Mouse (Mus musculus): ENCODE results near the gene Eef1a2. TPM values are rescaled to one million over a fixed set of nuclear protein-coding genes. Genes with fewer than 3 reads are reported as not detected.
A peak's percentile ranks its signal among the peaks of the same experiment; 100 is the strongest.

The Eef1a2 gene
- polyA plus RNA-seq, 1 experiment from 2014 or later, result 0.36 TPM

DNA sequence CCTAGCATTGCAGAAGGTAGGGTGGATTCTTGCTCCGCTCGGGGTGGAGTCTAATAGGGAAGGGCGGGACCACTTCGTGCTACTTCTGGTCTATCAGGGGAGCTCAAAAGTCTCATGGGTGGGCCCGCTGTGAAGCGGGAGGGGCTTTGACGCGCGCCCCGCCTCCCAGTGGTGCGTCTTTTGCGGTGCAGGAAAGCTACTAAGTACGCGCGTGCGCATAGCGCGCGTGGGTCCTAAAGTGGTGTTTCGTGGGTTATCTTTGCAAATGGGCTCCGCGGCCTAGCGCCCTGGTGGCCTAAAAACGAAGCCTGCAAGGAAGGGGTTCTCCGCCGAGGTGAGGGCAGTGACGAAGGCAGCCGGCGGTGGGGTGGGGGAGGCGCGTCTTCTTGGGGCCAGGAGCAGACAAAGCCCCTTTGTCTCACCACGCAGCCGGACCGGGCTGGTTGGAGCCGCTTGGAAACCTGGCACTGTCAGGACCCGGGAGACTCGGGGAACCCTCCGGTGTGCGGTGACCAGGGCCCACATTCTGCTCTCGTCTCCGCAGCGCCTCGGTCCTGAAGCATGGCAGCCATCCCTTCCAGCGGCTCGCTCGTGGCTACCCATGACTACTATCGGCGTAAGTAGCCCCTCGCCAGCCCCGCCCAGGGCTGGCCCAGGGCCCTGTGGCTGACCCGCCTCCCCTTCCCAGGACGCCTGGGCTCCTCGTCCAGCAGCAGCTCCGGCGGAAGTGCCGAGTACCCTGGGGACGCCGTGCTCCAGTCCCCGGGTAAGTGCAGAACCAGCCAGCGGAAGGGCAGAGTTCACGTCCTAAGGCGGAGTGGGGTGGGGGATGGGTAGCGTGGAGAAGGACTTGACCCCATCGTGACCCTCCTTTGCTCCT, 30.5 kb upstream of the Eef1a2 start, which contains the start of gene Ppdpf:
TSS of gene Ppdpf (plus strand) at position 127 of the 880 bp plus-strand sequence.
- peak; percentile 97 for ATAC-seq (ENCODE audit: insufficient read depth, low FRiP score, low read depth)
- H3K4me2 ChIP-seq, result peak within 1 kb of the TSS; percentile 92
- H3K27me3 ChIP-seq (replicated peaks), result no peaks in the 10 kb centered on the region
- peak within 1 kb of the TSS; percentile 66 for H3K9ac ChIP-seq
- peak within 1 kb of the TSS; percentile 95 for H3K27ac ChIP-seq
- under 1% methylated on average over 64 of the region's 64 CpGs for WGBS
- H3K36me3 ChIP-seq, result no peaks in the 10 kb centered on the region
- peaks cover 11% of the 10 kb centered on the region for H3K4me1 ChIP-seq
- H3K4me3 ChIP-seq (replicated peaks), result peak within 1 kb of the TSS; percentile 75
- no peaks in the 10 kb centered on the region for H3K9me3 ChIP-seq

DNA sequence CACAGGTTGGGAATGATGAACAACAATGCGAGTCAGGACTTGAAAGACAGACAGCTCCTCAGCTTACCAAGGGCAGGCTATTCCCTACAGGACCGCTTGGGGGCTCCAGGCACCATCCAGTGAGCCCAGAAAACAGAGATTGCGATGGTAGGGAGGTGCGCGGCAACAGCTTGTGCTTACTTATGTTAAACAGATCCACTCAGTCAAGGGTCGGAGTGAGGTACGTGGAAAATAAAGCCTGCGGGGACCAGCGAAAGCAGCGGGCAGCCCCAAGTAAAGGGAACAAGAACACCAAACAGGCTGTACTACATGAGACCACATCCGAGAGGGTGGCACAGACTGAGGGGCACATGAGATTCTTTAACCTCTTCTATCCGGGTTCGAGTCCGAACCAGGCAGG, 29.8 kb upstream of the Eef1a2 start:
- Histone ChIP-seq H3K4me3 (replicated peaks) (peak overlapping the region; percentile 75), H3K9ac (peak overlapping the region; percentile 30; the same call in 1 of the 2 replicates), H3K27me3 (replicated peaks) (no peaks in the 10 kb centered on the region), H3K27ac (peak overlapping the region; percentile 95), H3K4me1 (peaks cover 11% of the 10 kb centered on the region), H3K4me2 (peak overlapping the region; percentile 92), H3K9me3 (no peaks in the 10 kb centered on the region), H3K36me3 (no peaks in the 10 kb centered on the region)
- ATAC-seq (ENCODE audit: insufficient read depth, low FRiP score, low read depth), result peak; percentile 75
- WGBS, result under 1% methylated on average over 14 of the region's 14 CpGs

DNA sequence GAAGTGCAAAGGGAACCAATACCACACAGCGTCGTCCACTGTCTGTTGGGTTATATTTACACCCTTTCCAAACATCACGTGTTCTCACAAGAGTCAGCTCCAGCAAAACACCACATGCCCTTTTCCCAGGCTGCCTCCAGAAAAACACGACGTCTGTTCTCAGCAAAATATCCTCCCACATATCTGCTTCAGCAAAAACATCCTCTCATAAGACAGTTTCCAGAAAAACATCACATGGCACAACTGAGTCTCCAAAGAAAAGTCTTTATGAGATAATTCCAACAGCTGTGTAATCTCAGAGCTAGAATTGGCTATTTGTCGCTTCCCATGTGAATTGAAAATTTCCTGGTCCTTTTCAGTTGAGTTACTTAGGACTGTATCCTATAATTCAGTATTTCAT, 24.1 kb upstream of the Eef1a2 start:
- Histone ChIP-seq H3K27ac (no peak overlapping the region), H3K9ac (no peak overlapping the region), H3K27me3 (replicated peaks) (no peaks in the 10 kb centered on the region), H3K9me3 (no peaks in the 10 kb centered on the region), H3K4me2 (no peak overlapping the region), H3K4me3 (replicated peaks) (no peak overlapping the region), H3K4me1 (no peaks in the 10 kb centered on the region), H3K36me3 (no peaks in the 10 kb centered on the region)
- ATAC-seq (ENCODE audit: insufficient read depth, low FRiP score, low read depth), result no peak
- 71% methylated on average over 6 of the region's 6 CpGs for WGBS

DNA sequence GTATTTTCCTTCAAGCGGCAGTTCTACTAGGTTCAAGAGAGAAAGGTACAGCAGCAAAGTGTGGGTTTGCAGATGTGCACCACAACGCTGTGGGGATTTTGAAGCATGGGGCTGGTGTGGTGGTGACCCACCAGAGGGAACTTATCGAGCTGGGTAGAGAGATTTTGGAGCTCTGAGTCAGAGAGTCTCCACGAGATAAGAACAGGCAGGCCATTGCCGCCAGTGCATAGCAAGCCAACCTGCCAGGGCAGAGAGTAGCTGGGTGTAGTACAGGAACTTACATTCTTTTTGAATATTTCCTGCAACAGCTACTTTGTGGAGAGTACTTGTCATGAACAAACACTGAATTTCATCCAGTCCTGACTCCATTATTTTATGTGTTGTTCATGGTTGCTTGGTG, 21.7 kb upstream of the Eef1a2 start:
- Histone ChIP-seq H3K27me3 (replicated peaks) (no peaks in the 10 kb centered on the region), H3K9me3 (no peaks in the 10 kb centered on the region), H3K4me2 (no peak overlapping the region), H3K9ac (no peak overlapping the region), H3K4me3 (replicated peaks) (no peak overlapping the region), H3K36me3 (no peaks in the 10 kb centered on the region), H3K4me1 (no peaks in the 10 kb centered on the region), H3K27ac (no peak overlapping the region)
- ATAC-seq (ENCODE audit: insufficient read depth, low FRiP score, low read depth), result no peak
- 78% methylated on average over 5 of the region's 5 CpGs for WGBS

DNA sequence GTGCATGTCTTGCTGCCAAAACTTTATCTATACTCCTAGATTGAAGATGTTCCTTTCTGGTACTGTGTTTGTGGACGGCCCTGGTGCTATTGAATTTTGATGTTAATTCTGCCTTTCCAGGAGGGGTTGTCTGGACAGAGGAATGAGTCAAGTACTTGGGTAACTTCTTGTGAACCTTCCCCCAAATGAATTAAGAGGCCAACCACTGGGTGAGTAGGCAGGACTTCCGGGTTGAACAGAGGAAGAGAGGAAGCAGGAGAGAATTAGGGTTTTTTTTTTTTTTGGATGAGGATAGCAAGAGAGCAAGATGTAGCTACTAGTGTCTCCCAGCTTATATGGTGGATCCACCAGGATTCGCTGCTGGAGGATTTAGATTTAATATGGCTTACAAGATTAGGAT, 21.2 kb upstream of the Eef1a2 start:
- H3K4me1 ChIP-seq, result no peaks in the 10 kb centered on the region
- no peaks in the 10 kb centered on the region for H3K36me3 ChIP-seq
- 74% methylated on average over 3 of the region's 3 CpGs for WGBS
- ATAC-seq (ENCODE audit: insufficient read depth, low FRiP score, low read depth), result no peak
- no peak overlapping the region for H3K9ac ChIP-seq
- H3K27me3 ChIP-seq (replicated peaks), result no peaks in the 10 kb centered on the region
- H3K4me3 ChIP-seq (replicated peaks), result no peak overlapping the region
- H3K27ac ChIP-seq, result no peak overlapping the region
- H3K4me2 ChIP-seq, result no peak overlapping the region
- no peaks in the 10 kb centered on the region for H3K9me3 ChIP-seq

DNA sequence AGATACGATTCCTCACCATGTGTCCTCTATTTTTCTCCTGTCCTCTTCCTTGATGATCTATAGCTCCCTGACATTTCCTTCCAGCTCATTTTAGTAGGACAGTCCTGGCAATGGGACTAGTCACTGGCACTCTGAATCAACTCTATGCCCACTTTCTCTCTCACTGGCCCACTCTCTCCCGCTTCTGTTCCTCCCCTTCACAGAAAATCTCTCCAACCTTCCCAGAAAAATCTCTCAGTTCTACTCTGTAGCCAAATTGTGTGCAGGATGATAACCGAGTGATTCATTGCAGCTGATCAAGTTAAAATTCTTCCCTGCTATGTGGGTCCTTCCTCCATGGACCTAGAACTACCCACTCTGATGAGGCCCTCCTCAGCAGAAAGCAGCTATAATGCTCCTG, 17.8 kb upstream of the Eef1a2 start:
- 81% methylated on average over 3 of the region's 3 CpGs for WGBS

DNA sequence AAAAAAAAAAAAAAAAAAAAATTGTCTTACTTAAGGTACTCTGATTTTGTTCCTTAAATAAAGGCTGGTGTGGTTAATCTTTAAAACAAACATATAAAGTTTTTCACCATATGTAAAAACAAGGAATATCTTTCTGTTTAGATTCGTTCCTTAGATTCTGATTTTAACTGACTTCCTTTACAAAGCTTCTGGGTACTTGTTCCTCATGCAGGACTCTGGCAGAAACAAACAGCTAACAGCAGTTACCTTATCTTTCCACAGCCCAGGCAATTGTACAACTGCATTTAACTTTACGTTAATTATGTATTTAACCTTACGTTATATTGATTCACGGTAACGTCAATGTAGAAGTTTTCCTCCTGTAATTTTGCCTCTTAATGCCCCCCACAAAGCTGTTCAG, 9.7 kb upstream of the Eef1a2 start:
- no peaks in the 10 kb centered on the region for H3K4me1 ChIP-seq
- 69% methylated on average over 5 of the region's 5 CpGs for WGBS
- no peaks in the 10 kb centered on the region for H3K36me3 ChIP-seq
- H3K9me3 ChIP-seq, result no peaks in the 10 kb centered on the region
- no peak overlapping the region for H3K4me3 ChIP-seq (replicated peaks)
- ATAC-seq (ENCODE audit: insufficient read depth, low FRiP score, low read depth), result no peak
- no peak overlapping the region for H3K9ac ChIP-seq
- no peak overlapping the region for H3K4me2 ChIP-seq
- no peaks in the 10 kb centered on the region for H3K27me3 ChIP-seq (replicated peaks)
- no peak overlapping the region for H3K27ac ChIP-seq

More for the DNA sequence above, 17.8 kb upstream of the Eef1a2 start:
- H3K4me3 ChIP-seq (replicated peaks), result no peak overlapping the region
- no peaks in the 10 kb centered on the region for H3K27me3 ChIP-seq (replicated peaks)
- H3K4me1 ChIP-seq, result no peaks in the 10 kb centered on the region
- no peak overlapping the region for H3K4me2 ChIP-seq
- H3K9me3 ChIP-seq, result no peaks in the 10 kb centered on the region
- H3K27ac ChIP-seq, result no peak overlapping the region
- ATAC-seq (ENCODE audit: insufficient read depth, low FRiP score, low read depth), result no peak
- no peak overlapping the region for H3K9ac ChIP-seq
- no peaks in the 10 kb centered on the region for H3K36me3 ChIP-seq

DNA sequence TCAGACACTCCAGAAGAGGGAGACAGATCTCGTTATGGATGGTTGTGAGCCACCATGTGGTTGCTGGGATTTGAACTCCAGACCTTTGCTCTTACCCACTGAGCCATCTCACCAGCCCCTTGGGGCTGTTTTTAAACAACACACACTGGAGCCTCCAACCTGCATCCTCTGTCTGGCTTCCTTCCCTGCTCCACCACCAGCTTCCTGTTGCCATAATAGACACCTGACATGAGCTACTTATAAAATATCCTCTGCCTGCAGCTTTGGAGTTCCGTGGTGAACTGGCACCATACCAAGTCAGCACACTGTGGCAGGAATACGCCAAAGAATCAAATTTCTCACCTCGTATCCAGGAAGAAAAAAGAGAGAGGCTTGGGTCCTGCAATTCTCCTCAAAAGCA, 4.0 kb upstream of the Eef1a2 start:
- H3K27me3 ChIP-seq (replicated peaks), result peaks cover 28% of the 10 kb centered on the region
- H3K9ac ChIP-seq, result no peak overlapping the region
- H3K9me3 ChIP-seq, result no peaks in the 10 kb centered on the region
- WGBS, result 61% methylated on average over 4 of the region's 4 CpGs
- peaks cover 5% of the 10 kb centered on the region; the same call in 1 of the 2 replicates for H3K4me1 ChIP-seq
- H3K4me2 ChIP-seq, result no peak overlapping the region
- no peak for ATAC-seq (ENCODE audit: insufficient read depth, low FRiP score, low read depth)
- H3K27ac ChIP-seq, result no peak overlapping the region
- no peaks in the 10 kb centered on the region for H3K36me3 ChIP-seq
- no peak overlapping the region for H3K4me3 ChIP-seq (replicated peaks)

DNA sequence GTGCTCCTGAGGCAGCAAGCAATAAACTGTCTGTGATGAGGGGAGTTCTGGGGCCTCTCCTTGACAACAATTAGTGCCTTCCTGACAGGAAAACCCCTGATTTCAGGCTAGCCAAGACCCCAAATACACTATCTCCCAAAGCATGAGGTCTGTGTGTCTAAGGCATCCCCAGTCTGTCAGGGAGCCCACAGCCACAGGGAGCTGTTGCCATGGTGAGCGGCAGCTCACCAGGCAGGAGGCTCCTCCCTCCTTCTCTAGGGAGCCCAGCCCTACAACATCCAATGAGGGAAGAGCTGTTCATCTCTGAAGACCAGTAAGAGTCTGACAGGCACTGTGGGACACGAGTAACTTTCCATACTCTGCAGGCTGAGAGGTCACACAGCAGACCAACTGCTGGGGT, 3.0 kb upstream of the Eef1a2 start:
- Histone ChIP-seq H3K9ac (no peak overlapping the region), H3K27me3 (replicated peaks) (peaks cover 39% of the 10 kb centered on the region), H3K36me3 (no peaks in the 10 kb centered on the region), H3K4me3 (replicated peaks) (no peak overlapping the region), H3K27ac (no peak overlapping the region), H3K4me1 (peaks cover 5% of the 10 kb centered on the region; the same call in 1 of the 2 replicates), H3K4me2 (no peak overlapping the region), H3K9me3 (no peaks in the 10 kb centered on the region)
- WGBS, result 0% methylated on average over 2 of the region's 2 CpGs
- ATAC-seq (ENCODE audit: insufficient read depth, low FRiP score, low read depth), result no peak; the same call in 1 of the 2 replicates

DNA sequence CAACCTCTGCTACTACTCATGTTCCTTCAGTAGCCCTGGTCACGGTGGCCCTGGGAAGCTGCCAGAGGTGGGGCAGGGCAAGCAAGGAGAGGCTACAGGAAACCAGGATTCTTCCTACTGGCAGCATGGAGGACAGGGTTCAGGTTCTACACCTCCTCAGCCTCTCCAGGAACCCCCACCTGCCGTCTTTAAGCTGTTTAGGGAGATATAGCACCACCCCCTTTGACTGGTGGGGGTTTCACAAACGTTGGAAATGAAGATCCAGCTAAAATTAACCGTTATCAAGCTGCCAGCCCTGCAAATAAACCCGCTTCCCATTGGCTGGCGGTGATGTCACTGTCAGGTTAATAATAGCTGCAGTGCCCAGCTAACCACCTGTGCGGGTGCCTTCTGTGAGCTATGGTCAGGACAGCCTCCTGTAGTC, 2.3 kb upstream of the Eef1a2 start:
- no peak overlapping the region for H3K4me3 ChIP-seq (replicated peaks)
- H3K4me2 ChIP-seq, result no peak overlapping the region
- WGBS, result 50% methylated on average over 7 of the region's 7 CpGs
- H3K27ac ChIP-seq, result no peak overlapping the region
- H3K4me1 ChIP-seq, result peaks cover 5% of the 10 kb centered on the region; the same call in 1 of the 2 replicates
- no peak overlapping the region for H3K9ac ChIP-seq
- H3K36me3 ChIP-seq, result no peaks in the 10 kb centered on the region
- no peak for ATAC-seq (ENCODE audit: insufficient read depth, low FRiP score, low read depth)
- no peaks in the 10 kb centered on the region for H3K9me3 ChIP-seq
- H3K27me3 ChIP-seq (replicated peaks), result peaks cover 43% of the 10 kb centered on the region

DNA sequence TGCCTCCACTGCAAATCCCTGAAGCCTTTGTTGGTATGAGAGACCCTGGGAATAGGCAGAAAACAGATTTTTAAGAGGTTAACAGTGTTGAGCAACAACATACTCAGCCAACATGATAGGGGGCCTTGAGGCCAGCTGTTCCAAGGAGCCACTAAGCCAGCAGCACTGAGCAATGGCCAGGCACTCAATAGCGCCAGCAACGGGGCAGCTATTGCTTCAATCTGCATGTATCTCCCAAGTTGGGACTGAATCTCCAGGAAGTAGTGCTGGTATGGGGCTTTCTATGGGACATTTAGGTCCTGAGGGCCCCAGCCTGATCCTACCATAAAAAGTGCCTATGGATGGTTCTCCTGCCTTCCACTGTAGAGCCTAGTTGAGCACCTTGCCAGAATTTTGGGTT, 1.7 kb upstream of the Eef1a2 start:
- peaks cover 5% of the 10 kb centered on the region; the same call in 1 of the 2 replicates for H3K4me1 ChIP-seq
- H3K9ac ChIP-seq, result no peak overlapping the region
- no peaks in the 10 kb centered on the region for H3K9me3 ChIP-seq
- H3K27ac ChIP-seq, result no peak overlapping the region
- 78% methylated on average over 2 of the region's 2 CpGs for WGBS
- no peaks in the 10 kb centered on the region for H3K36me3 ChIP-seq
- peaks cover 43% of the 10 kb centered on the region for H3K27me3 ChIP-seq (replicated peaks)
- no peak overlapping the region for H3K4me2 ChIP-seq
- ATAC-seq (ENCODE audit: insufficient read depth, low FRiP score, low read depth), result no peak
- H3K4me3 ChIP-seq (replicated peaks), result no peak overlapping the region

DNA sequence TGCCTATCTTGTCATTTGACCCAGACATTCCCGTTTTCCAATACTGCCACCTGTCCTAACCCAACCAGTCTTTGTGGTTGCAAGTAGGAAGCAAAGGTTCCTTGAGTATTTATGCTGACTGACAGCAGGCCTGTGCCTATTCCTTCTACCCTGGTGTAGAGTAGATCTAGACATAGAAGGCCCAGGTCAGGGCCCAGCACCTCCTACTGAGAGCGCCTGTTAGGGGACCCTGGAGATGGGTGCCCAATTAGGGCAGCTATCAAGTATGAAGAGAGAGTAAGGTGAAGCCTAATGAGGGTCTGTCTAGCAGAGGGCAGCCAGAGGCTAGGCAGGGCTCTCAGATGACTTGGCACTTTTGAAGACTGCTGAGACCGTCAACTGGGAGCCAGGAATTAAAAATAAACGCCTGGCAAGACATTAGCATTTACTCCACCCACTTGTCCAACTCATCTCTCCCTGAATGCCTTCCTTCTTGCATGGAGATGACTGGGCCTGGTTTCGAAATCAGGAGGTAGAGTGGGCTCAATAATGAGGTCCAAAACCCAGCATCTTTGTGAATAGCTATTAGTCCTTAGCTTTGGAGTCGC, 995 bp upstream of the Eef1a2 start:
- H3K4me2 ChIP-seq, result no peak overlapping the region
- H3K4me1 ChIP-seq, result peaks cover 5% of the 10 kb centered on the region; the same call in 1 of the 2 replicates
- peaks cover 43% of the 10 kb centered on the region for H3K27me3 ChIP-seq (replicated peaks)
- H3K27ac ChIP-seq, result no peak overlapping the region
- no peaks in the 10 kb centered on the region for H3K36me3 ChIP-seq
- 75% methylated on average over 6 of the region's 6 CpGs for WGBS
- no peak for ATAC-seq (ENCODE audit: insufficient read depth, low FRiP score, low read depth)
- H3K9me3 ChIP-seq, result no peaks in the 10 kb centered on the region
- H3K9ac ChIP-seq, result no peak overlapping the region
- no peak overlapping the region for H3K4me3 ChIP-seq (replicated peaks)
